Mouse (Mus musculus): ENCODE results near the gene Amot. TPM values are rescaled to one million over a fixed set of nuclear protein-coding genes. Genes with fewer than 3 reads are reported as not detected.
A peak's percentile ranks its signal among the peaks of the same experiment; 100 is the strongest.

Amot gene
- 10 to 100 TPM; 30.9 to 32.4 TPM for total RNA-seq (2021)
- long read RNA-seq, experiment 1, partial matches to known transcripts, result 0 of 1 reads
- long read RNA-seq, experiment 1, other reads (novel, unspliced or antisense), result 1 of 1 reads
- long read RNA-seq, experiment 2, partial matches to known transcripts, result 0 of 4 reads
- long read RNA-seq, experiment 2, other reads (novel, unspliced or antisense), result 4 of 4 reads

DNA sequence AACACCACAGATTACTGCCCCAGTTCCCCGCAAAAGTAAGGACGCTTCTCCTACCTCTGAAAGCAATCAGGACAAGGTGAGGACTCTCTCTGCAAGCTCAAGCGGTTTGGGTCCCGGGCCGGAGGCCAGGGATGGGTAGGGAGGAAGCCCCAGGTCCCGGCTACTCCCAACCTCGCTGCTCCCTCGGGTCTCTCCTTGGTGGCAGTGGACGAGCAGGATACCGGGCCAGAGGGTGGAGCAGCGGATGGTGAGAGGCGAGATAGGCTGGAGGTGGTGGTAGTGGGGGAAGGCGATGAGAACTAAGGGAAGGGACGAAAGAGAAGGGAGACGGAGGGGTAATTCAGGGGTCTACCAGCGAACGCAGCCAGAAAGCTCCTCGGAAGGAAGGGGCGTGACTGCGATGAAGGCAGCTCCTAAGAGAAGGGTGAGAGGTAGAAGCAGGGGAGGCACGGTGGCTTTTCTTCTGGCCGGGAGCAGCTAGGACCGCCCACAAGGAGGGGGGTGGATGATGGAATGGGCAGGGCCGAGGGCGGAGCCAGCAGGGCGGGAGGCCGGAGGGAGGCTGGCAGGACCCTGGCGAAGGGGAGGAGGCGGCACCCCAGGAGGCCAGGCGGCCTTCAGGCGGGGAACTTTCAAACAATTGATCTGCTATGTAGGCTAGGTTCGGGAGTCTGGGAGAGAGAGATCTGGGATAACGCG is at the start of gene Amot:
Gene Amot, minus strand, starts transcription at position 465 of the 699 bp plus-strand sequence.
- DNase-seq (ENCODE audit: low spot score in 2 of 2), result peak; percentile 54 to 73

DNA sequence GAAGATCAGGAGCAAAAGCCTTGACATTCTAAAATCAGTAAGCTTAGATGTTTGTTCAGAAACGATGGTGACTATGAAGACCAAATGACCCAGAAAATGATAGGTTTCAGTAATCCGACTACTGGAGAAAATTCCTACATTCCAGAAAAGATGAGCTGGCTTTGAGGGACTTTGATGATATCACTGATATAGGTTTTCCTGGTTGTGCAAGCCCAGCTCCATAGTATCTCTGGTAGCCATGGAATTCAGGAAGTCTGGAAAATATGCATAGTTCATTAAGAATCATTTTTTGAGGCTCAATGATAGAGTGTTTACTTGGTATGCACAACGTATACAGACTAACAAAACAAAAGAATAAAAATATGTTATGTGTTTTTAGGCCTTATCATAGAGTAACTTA is 40.1 kb upstream of the Amot start:
- DNase-seq (ENCODE audit: low spot score in 2 of 2), result no peak

DNA sequence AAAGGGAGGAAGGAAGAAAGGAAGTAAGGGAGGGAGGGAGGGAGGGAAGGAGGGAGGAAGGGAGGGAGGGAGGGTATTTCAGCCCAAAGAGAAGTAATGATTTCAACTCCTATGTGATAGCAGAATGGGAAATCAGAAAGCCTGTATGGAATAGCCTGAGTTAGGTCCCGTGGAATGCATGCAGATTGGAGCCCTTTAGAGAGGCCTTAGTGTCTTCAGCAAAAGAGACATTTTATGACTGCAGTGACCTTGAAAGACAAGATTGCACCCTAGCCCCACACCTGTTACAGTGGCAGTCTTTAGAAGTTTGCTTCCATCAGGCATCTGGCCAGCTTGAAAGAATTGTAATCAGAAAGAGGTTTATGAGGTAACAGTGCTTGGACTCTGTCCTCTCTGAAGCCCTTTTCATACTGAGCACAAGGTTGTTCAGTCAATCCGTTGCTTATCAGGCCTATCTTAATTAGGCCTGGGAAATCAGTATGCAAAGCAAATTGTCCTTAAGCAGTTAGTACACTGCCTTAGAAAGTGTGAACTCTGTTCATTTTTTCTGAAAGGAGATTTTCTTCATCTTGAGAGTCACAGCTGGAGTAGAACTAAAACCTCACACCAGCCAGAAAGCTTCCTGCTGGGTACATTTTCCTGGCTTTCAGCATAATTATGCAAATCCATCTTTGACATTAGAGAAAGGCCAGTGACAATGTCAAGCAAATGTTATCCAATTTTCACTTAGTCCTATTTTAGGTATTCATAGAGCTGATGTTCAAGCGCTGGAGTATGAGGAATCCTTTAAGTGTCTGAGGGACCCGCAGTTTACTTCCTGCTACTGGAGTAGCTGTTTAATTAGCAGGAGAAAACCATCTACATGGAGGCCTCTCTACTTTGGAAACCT is 38.9 kb upstream of the Amot start:
- no peak for DNase-seq (ENCODE audit: low spot score in 2 of 2)

DNA sequence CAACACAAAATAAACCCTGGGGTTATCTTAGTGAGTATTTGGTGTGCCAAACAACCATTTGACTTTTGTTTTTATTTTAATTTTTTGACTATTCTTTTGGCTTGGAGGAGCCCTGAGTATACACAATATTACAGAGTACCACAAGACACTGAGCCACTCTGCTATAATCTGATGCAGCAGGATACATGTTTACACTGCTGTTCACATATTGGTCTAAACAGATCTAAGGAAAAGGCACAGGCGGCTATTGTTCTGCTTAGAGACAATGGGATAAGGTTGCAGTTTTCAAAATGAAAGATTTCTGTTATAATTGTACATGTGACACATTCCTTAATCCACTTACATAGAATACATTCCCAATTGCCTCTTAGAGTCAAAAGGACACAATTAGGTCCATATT is 36.1 kb upstream of the Amot start:
- DNase-seq (ENCODE audit: low spot score in 2 of 2), result no peak

DNA sequence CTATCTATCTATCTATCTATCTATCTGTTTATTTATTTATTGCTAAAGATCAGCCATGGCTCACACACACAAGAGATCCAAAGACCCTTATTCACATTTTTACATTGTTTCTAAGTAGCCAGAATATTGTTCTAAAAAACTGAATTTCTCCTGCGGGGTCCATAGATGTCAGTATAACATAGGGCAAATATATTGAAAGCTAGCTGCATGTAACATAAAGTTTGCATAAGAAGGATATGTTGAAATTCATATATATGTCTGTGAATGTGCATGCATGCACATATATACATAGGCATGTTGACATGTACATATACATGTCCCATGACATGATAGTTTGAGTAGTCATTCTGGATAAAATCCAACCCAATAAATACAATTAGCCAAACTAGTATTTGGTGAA is 35.3 kb upstream of the Amot start:
- no peak for DNase-seq (ENCODE audit: low spot score in 2 of 2)

DNA sequence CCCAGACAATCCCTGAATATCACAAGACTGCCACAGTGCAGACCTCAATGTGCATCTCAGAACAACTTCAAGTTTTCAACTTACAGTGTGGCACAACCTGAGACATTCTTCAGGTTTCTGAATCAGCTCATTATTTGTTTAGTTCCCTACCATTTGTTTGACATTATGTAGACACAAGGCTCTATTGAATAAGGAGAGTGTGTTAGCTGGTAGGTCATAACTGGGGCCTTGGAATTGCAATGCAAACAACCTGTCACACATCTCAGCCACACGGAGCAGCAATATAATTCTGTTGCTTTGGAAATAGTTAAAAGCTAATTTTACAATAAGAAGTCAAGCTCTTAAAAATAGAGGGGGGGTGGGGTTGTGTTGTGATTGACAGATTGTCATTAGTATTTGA is 24.6 kb upstream of the Amot start:
- DNase-seq (ENCODE audit: low spot score in 2 of 2), result no peak

DNA sequence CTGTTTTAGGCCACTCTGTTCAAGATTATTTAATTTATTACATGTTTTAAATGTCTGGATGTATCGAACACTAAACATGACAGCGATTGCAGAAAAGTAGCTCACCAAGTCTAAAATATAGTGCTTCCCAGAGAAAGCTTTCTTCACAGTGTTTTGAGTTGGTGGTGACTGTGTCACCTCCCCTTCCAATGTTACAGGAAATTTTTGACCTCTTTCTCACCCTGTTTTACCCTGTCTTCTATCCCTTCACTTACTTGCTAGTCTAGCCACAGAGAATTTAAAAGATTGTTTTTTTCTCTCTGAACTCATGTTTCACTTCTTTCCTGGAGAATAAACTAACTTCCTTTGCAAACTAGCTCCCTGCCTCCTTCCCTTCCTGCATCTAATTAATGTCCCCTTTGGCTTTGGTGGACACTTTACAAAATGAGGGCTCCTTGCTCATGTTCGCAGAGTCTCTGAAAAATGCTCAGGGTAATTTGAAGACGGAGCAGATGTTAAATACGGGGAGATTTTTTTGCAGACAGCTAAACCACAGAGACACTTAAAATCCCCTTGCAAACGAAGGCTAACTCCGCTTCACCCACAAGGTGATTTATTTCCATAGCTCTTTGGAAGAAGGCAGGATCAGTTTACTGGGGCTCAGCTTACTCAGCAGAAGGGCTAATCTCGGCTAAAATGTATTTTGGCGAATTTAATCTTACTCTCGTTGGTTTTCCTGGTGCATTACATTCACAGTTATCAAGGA is 11.5 kb upstream of the Amot start:
- no peak for DNase-seq (ENCODE audit: low spot score in 2 of 2)

DNA sequence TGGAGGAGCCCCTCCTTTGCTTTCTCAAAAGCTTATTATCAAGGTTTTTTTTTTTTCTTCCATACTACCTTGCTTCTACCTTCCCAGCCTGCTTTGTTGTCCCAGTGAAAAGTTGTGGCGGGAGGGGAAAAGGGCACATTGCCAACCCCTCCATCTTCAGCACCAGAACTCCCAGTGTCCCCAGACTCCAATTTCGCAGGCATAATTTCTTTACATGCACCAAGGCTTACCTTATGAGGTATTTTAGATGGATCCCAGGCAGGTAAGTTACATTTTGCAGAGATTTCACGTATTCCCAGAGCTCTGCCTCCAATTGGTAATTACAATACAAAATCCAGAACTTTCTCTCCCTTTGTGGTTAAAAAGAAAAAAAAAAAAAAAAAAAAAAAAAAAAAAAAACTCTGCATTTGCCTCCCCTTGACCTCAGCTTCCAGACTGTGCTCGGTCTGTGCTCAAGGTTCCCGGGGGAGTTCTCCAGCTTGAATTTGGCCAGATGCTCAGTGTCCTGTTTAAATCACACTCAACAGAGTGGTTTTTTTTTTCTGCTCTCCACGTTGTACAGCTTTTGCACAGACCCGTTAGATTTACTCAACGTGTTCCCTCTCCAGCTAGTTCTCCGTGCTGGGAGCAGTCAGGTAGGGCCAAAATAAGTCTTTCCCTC is 10.6 kb upstream of the Amot start:
- DNase-seq (ENCODE audit: low spot score in 2 of 2), result no peak

DNA sequence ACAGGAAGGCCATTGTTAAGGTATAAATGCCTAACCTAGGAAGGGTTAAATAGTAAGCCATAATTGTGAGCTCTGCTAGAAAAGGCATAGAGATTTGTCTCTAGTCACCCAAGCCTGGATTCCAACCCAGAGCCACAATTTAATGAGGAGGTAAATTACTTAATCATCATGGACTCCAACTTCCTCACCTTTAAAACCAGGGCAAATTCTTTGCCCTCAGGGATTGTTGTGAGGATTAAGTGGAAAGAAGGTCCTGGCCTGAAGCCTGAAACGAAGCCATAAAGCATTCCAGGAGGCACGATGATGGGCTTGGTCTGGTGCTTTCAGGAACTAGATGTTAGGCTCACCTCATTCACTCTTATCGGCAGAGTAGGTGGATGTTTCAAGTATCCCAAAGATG is 5.7 kb upstream of the Amot start:
- DNase-seq (ENCODE audit: low spot score in 2 of 2), result no peak

DNA sequence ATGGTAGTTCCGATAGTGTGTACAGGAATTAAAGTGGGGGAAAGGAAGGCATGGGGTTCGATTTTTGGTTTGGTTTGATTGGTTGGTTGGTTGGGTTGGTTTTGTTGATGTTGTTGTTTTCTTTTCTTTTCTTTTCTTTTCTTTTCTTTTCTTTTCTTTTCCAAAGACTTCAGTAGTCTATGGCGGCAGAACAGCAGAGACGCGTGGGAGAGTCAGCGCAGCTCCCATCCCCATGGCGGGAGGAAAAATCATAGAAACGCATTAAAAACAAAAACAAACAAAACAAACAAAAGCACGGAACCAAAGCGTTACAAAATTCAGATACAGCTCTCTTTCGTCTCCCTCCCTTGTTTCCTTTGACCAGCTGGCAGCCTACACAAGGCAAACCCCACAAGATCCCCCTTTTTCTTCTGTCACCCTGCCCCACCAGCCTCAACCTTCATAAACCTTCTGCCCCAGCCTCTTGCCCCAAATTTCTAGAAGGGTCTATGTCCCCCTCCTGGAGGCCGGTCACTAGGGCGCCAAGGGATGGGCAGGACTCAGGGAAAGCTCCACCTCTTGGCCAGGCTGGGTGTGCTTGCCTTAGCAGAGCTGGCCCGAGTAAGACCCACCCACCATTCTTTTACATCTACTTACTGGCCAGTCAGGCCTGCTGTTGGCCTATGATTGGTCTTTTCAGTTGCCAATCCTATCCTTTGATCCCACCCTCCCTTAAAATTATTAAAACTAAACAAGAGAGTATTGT is 648 bp upstream of the Amot start:
- peak; percentile 36 to 68 for DNase-seq (ENCODE audit: low spot score in 2 of 2)

DNA sequence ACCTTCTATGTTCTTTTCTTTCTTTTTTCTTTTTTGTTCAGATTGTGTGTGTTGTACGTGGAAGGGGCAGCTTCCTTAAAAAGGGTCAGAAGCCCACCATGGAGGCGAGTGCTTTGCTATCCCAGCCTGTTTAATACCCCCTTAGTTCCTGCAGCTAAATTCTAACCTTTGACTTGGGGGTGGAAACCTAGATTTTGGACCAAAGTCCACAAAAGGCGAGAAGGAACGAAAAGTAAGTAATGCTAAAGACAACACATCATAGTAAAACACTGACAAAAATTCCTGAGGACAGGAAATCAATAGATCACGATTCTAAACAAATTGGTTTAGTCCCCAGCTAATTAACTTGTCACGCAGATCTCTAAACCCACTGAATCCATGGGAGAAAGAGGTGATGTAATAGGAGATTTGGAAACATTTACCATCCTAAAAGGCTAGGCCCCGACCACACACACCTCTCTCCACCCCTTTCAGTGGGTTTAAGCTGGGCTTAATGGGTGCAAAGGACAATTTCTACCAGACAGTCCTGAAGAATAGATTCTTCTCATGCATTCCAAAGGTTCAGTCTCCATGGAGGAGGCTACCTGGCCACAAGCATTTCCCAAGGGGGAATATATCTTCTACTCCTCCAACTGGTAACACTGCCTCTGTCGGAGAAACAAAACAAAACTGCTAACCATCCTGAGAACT is 3.2 kb downstream of the Amot start:
- no peak for DNase-seq (ENCODE audit: low spot score in 2 of 2)

DNA sequence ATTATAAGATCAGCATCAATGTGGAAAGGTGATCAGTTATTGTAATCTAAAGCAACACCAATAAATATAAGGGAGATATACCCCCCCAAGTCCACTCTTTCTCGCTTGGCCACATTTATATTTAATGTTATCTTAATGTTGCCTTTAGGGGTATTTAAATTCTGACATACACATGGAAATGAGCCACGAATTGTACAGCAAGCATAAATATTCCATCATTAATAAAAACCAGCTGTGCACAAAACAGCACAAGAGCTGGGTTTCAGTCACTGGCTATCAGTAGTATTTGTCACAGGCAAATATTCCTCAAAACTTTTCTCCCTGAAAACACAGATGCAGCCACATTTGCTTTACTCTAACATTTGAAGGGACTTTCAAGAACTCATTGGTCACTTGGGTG is 5.9 kb downstream of the Amot start:
- DNase-seq (ENCODE audit: low spot score in 2 of 2), result no peak

DNA sequence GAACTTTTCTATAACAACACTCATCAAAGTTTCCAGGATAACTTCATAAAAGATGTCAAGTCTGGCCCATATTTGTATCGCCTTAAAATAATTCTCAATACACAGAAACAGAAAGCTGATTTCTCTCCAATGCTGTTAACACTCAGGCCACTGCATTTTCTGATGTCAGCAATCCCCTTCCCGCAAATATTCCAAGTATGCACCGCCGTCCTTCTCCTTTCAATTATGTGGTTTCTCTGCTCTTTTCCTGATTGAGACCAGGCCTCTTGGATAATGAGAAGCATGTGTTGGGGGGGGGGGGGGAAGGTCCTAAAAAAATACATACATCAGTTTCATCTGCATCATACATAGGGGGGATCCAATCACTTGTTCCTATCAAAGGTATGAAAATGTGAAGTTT is 6.3 kb downstream of the Amot start:
- DNase-seq (ENCODE audit: low spot score in 2 of 2), result no peak

DNA sequence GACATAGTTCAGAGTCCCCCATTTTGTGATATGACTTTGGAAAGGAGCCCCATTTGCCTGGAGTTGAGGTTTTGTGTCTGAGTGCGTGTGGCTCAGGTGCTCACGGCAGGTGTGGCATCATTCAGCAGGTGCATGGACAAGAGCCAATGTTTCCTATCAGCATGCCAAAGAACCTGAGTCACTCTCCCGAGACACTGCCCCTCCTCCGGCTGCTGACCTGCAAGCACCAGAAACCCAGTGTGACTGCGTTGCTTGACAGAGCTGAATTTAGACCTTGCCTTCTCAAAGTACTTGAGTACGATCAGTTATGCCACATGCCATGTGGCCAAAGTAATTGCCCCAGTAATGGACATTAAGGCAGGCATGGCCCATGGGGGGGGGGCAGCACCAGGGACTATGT is 7.5 kb downstream of the Amot start:
- no peak for DNase-seq (ENCODE audit: low spot score in 2 of 2)

DNA sequence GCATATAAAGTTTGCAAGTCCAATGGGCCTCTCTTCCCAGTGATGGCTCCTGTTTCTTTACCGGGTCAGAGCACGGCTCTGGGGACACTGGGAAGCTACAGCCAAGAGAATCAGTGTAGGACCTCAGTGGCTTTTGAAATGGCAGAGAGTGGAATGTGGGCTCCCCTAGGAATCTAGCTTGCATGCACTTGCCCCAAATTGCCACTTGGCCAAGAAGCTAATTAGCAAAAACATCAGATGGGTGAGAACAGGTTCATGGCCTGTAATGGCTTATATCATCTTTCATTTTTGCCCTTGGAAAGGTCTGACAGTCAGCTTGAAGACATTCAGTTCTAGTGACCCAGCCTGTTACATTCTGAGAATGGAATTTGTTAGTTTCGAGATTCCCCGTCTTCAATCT is 9.6 kb downstream of the Amot start:
- DNase-seq (ENCODE audit: low spot score in 2 of 2), result no peak

DNA sequence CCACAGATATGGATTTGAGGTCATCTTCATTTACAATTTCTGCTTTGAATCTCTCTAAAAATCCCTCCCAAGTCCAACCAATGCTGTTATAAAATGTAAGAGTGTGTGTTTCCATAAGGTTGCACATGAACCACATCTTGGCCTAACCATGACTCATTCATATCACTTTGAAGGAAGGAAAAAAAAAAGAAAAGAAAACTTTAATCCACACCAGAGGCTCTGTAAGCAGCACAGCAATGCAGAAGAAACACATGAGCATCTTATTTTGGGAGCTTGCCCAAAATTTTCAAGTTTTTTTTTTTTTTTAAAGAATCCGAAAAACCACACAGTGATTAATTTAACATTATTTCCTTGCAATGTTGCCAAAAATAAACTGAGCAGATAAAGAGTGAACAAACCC is 14.2 kb downstream of the Amot start:
- no peak for DNase-seq (ENCODE audit: low spot score in 2 of 2)

DNA sequence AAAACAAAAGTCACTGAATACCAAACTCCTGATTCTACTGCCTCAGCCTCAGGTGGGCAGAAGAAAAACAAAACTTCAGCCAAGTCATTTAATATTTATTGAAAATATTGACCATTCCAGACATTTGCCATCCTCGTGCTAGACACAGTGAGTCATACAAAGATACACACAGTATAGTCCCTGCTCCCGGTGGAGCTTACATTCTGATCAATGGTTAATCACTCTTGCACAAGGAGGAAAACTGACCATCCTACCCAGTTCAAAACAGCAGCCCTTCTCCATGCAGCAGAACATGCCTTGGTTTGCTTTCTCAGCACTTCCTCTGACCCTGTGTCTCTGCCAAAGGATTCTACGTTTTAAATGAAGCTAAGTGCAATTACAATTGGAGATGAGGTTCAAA is 14.6 kb downstream of the Amot start:
- no peak for DNase-seq (ENCODE audit: low spot score in 2 of 2)

DNA sequence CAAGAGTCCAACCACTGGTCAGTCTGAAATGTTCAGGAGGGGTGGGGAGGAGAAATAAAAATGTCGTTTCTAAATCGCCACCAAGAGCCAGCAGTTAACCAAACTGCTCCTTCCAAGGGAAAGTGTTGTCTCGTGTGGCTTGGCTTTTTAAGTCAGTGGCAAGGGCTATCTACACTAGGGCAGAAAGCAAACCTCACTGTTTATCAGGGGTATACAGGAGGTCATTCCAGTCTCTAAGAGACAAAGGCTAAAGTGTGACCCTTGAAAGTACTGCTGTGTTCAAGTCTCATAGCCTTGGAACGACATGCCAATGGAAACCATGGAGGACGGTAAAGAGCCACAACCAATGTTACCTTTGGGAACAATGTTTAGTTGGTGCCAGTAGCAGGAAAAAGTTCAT is 15.0 kb downstream of the Amot start:
- no peak for DNase-seq (ENCODE audit: low spot score in 2 of 2)

DNA sequence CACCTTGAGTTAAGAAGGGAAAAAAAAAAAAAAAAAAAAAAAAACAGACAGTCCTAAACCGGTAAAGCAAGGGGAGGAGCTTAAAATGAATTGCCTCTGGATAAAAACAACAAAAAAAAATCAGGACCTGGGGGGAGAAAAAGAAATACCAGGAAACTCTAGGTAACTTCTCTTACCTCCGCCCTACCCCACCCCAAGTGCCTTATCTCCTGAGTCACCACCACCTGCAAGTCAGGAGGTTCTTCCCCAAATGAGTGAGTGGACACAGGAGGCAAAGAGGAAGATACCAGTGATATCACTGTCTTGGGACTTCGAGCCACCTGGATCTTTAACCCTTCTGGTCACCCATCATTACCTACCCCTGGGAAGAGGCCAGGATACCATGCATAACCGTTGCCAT is 19.5 kb downstream of the Amot start:
- DNase-seq (ENCODE audit: low spot score in 2 of 2), result no peak

All from layer of hippocampus, postnatal 14 days (tissue).